Mouse (Mus musculus): Measurements from ENCODE around the gene Prop1. TPM values are rescaled to one million over a fixed set of nuclear protein-coding genes. Genes with fewer than 3 reads are reported as not detected.

Prop1 gene
- total and polyA plus RNA-seq, 3 experiments, result not detected

- H3K9ac ChIP-seq (ENCODE audit: control insufficient read depth, low read depth, low read length, poor library complexity, severe bottlenecking), result no peak within 1 kb of the TSS
- no peak within 1 kb of the TSS for H3K27ac ChIP-seq (ENCODE audit: control insufficient read depth, low read depth, low read length)
- no peaks in the 10 kb centered on the region for H3K4me1 ChIP-seq (ENCODE audit: control insufficient read depth in 1 of 2, insufficient read depth in 2 of 2, low read length in 2 of 2)
- no peak within 1 kb of the TSS for H3K4me3 ChIP-seq (ENCODE audit: control insufficient read depth in 1 of 2, insufficient read depth in 1 of 2, low read depth in 2 of 2, low read length in 2 of 2)
- no peaks in the 10 kb centered on the region; the same call in 1 of the 2 replicates for H3K9me3 ChIP-seq (replicated peaks; ENCODE audit: insufficient read depth, low read length)
- no peak for DNase-seq (ENCODE audit: low read depth, low spot score)
- H3K79me2 ChIP-seq (ENCODE audit: control insufficient read depth, insufficient read depth, low read length, poor library complexity), result no peaks in the 10 kb centered on the region
- no peaks in the 10 kb centered on the region for H3K27me3 ChIP-seq (ENCODE audit: control insufficient read depth in 1 of 2, insufficient read depth in 2 of 2, low read length in 2 of 2)
- no peaks in the 10 kb centered on the region for H3K36me3 ChIP-seq (ENCODE audit: control insufficient read depth in 1 of 2, insufficient read depth in 2 of 2, low read length in 2 of 2)
- TF ChIP-seq BHLHE40 (IDR thresholded peaks at IDR 0.05; ENCODE audit: borderline replicate concordance, low read depth, low read length) (no peak), UBTF (IDR thresholded peaks at IDR 0.05; ENCODE audit: borderline replicate concordance, insufficient read depth, low read depth, low read length) (no peak), MXI1 (IDR thresholded peaks at IDR 0.05; ENCODE audit: low read depth, low read length) (no peak), GATA1 (IDR thresholded peaks at IDR 0.05; ENCODE audit: low read depth, low read length) (no peak), KAT2A (conservative IDR thresholded peaks at IDR 0.05; ENCODE audit: low read depth, low read length) (no peak), MAZ (IDR thresholded peaks at IDR 0.05; ENCODE audit: low read depth, low read length) (no peak), ZNF384 (IDR thresholded peaks at IDR 0.05; ENCODE audit: low read depth, low read length) (no peak), NRF1 (IDR thresholded peaks at IDR 0.05; ENCODE audit: insufficient read depth, low read depth, low read length, poor library complexity, severe bottlenecking) (no peak), MAFK (IDR thresholded peaks at IDR 0.05; ENCODE audit: borderline replicate concordance, low read depth, low read length) (no peak), MYC (IDR thresholded peaks at IDR 0.05; ENCODE audit: low read depth, low read length) (no peak), E2F4 (IDR thresholded peaks at IDR 0.05; ENCODE audit: borderline replicate concordance, low read depth, low read length) (no peak), TBP (IDR thresholded peaks at IDR 0.05; ENCODE audit: low read depth, low read length) (no peak), USF1 (IDR thresholded peaks at IDR 0.05; ENCODE audit: low read depth, low read length) (no peak), MYB (IDR thresholded peaks at IDR 0.05; ENCODE audit: low read depth, low read length) (no peak), CHD2 (IDR thresholded peaks at IDR 0.05; ENCODE audit: low read length) (no peak)
Measured at GRCm38 (mm10) chr11:50931451-50931866, 22.1 kb downstream of the Prop1 start, which contains the start of gene Zfp354b. Zfp354b (minus strand) TSS chr11:50931633.

GRCm38 (mm10) chr11:50931021-50931420 lies 22.5 kb downstream of the Prop1 start:
- Histone ChIP-seq H3K79me2 (ENCODE audit: control insufficient read depth, insufficient read depth, low read length, poor library complexity) (no peaks in the 10 kb centered on the region), H3K36me3 (ENCODE audit: control insufficient read depth in 1 of 2, insufficient read depth in 2 of 2, low read length in 2 of 2) (no peaks in the 10 kb centered on the region), H3K9ac (ENCODE audit: control insufficient read depth, low read depth, low read length, poor library complexity, severe bottlenecking) (no peak overlapping the region), H3K27ac (ENCODE audit: control insufficient read depth, low read depth, low read length) (no peak overlapping the region), H3K4me3 (ENCODE audit: control insufficient read depth in 1 of 2, insufficient read depth in 1 of 2, low read depth in 2 of 2, low read length in 2 of 2) (no peak overlapping the region), H3K4me1 (ENCODE audit: control insufficient read depth in 1 of 2, insufficient read depth in 2 of 2, low read length in 2 of 2) (no peaks in the 10 kb centered on the region), H3K9me3 (replicated peaks; ENCODE audit: insufficient read depth, low read length) (no peaks in the 10 kb centered on the region; the same call in 1 of the 2 replicates), H3K27me3 (ENCODE audit: control insufficient read depth in 1 of 2, insufficient read depth in 2 of 2, low read length in 2 of 2) (no peaks in the 10 kb centered on the region)
- DNase-seq (ENCODE audit: low read depth, low spot score), result no peak
- TF ChIP-seq GABPA (IDR thresholded peaks at IDR 0.05; ENCODE audit: low read depth, low read length), result no peak
- no peak for TF ChIP-seq USF1 (IDR thresholded peaks at IDR 0.05; ENCODE audit: low read depth, low read length)
- no peak for TF ChIP-seq POLR2AphosphoS2 (IDR thresholded peaks at IDR 0.05; ENCODE audit: low read length)
- TF ChIP-seq TBP (IDR thresholded peaks at IDR 0.05; ENCODE audit: low read depth, low read length), result no peak
- no peak for TF ChIP-seq SIN3A (IDR thresholded peaks at IDR 0.05; ENCODE audit: low read length)
- TF ChIP-seq BHLHE40 (IDR thresholded peaks at IDR 0.05; ENCODE audit: borderline replicate concordance, low read depth, low read length), result no peak
- no peak for TF ChIP-seq MEF2A (IDR thresholded peaks at IDR 0.05; ENCODE audit: extremely low read depth, insufficient replicate concordance, low read depth, low read length, poor library complexity, severe bottlenecking)
- TF ChIP-seq SMC3 (IDR thresholded peaks at IDR 0.05; ENCODE audit: low read depth, low read length), result no peak
- no peak for TF ChIP-seq TCF12 (IDR thresholded peaks at IDR 0.05; ENCODE audit: low read depth, low read length)
- TF ChIP-seq TAL1 (IDR thresholded peaks at IDR 0.05; ENCODE audit: low read length), result no peak
- no peak for TF ChIP-seq MAZ (IDR thresholded peaks at IDR 0.05; ENCODE audit: low read depth, low read length)
- TF ChIP-seq E2F4 (IDR thresholded peaks at IDR 0.05; ENCODE audit: borderline replicate concordance, low read depth, low read length), result no peak
- no peak for TF ChIP-seq CTCF (IDR thresholded peaks at IDR 0.05 in 2 of 3, conservative IDR thresholded peaks at IDR 0.05 in 1 of 3; ENCODE audit: control insufficient read depth in 1 of 3, insufficient read depth in 1 of 3, low read depth in 2 of 3, low read length in 3 of 3, poor library complexity in 1 of 3, severe bottlenecking in 1 of 3)
- no peak for TF ChIP-seq MYB (IDR thresholded peaks at IDR 0.05; ENCODE audit: low read depth, low read length)
- no peak for TF ChIP-seq CHD1 (IDR thresholded peaks at IDR 0.05; ENCODE audit: low read depth, low read length)
